Mouse (Mus musculus): ENCODE data around the gene Gm26602. TPM values are rescaled to one million over a fixed set of nuclear protein-coding genes. Genes with fewer than 3 reads are reported as not detected.
A peak's percentile ranks its signal among the peaks of the same experiment; 100 is the strongest.

Gene Gm26602
- polyA plus RNA-seq, 1 experiment from 2014 or later: 2.6 TPM

DNA sequence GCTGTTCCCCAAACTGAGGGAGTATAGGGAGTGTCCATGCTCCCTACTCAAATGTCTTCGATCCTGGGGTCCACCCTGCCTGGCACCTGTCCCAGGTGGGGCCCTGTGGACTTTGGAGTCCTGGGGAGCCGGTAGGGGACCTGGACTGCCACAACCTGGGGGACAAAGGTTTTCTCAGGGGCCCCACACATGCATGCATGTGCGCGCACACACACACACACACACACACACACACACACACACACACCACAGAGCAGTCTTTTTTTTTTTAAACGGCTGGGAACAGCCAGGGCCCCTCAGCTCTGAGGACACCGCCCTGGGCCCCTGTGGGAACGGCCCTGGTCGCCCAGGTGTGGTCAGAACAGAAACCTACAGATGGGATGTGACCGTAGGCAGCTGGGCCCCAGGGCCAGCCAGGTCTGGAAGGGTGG, 32.8 kb downstream of the Gm26602 start:
- peaks cover 3% of the 10 kb centered on the region; the same call in 1 of the 2 replicates for H3K4me1 ChIP-seq (ENCODE audit: control insufficient read depth, insufficient read depth, low read length)
- H3K27ac ChIP-seq (ENCODE audit: low read length): no peak overlapping the region
- H3K36me3 ChIP-seq (ENCODE audit: control insufficient read depth, insufficient read depth, low read length): peaks cover 3% of the 10 kb centered on the region; the same call in 1 of the 2 replicates
- ATAC-seq: no peak
- no peak overlapping the region for H3K4me3 ChIP-seq (ENCODE audit: low read depth, low read length)
- WGBS: 84% methylated on average over 9 of the region's 9 CpGs
- H3K27me3 ChIP-seq (ENCODE audit: control insufficient read depth, insufficient read depth, low read depth, low read length): no peaks in the 10 kb centered on the region
- H3K9me3 ChIP-seq (replicated peaks; ENCODE audit: control insufficient read depth, low read length, poor library complexity, severe bottlenecking): no peaks in the 10 kb centered on the region
- H3K9ac ChIP-seq (ENCODE audit: low read depth, low read length): no peak overlapping the region
- no peak overlapping the region for H3K4me2 ChIP-seq (ENCODE audit: low read length)

GRCm38 (mm10) chr10:79945507-79946234, 35.0 kb downstream of the Gm26602 start:
- peak; percentile 62 for ATAC-seq
- Histone ChIP-seq H3K27me3 (ENCODE audit: control insufficient read depth, insufficient read depth, low read depth, low read length) (no peaks in the 10 kb centered on the region), H3K4me3 (ENCODE audit: low read depth, low read length) (no peak overlapping the region), H3K9ac (ENCODE audit: low read depth, low read length) (0 out of 2 replicates have a peak overlapping the region, but pooled peaks have one; percentile 10), H3K27ac (ENCODE audit: low read length) (no peak overlapping the region), H3K36me3 (ENCODE audit: control insufficient read depth, insufficient read depth, low read length) (peaks cover 13% of the 10 kb centered on the region; the same call in 1 of the 2 replicates), H3K9me3 (replicated peaks; ENCODE audit: control insufficient read depth, low read length, poor library complexity, severe bottlenecking) (no peaks in the 10 kb centered on the region), H3K4me1 (ENCODE audit: control insufficient read depth, insufficient read depth, low read length) (peaks cover 3% of the 10 kb centered on the region; the same call in 1 of the 2 replicates), H3K4me2 (ENCODE audit: low read length) (no peak overlapping the region)
- WGBS: 21% methylated on average over 16 of the region's 16 CpGs

- no peak overlapping the region for H3K4me2 ChIP-seq (ENCODE audit: low read length)
- 25% methylated on average over 7 of the region's 7 CpGs for WGBS
- peaks cover 14% of the 10 kb centered on the region for H3K36me3 ChIP-seq (ENCODE audit: control insufficient read depth, insufficient read depth, low read length)
- no peaks in the 10 kb centered on the region for H3K27me3 ChIP-seq (ENCODE audit: control insufficient read depth, insufficient read depth, low read depth, low read length)
- no peak overlapping the region for H3K9ac ChIP-seq (ENCODE audit: low read depth, low read length)
- peaks cover 3% of the 10 kb centered on the region; the same call in 1 of the 2 replicates for H3K4me1 ChIP-seq (ENCODE audit: control insufficient read depth, insufficient read depth, low read length)
- H3K9me3 ChIP-seq (replicated peaks; ENCODE audit: control insufficient read depth, low read length, poor library complexity, severe bottlenecking): no peaks in the 10 kb centered on the region
- H3K4me3 ChIP-seq (ENCODE audit: low read depth, low read length): no peak overlapping the region
- H3K27ac ChIP-seq (ENCODE audit: low read length): no peak overlapping the region
- ATAC-seq: no peak
Observed at GRCm38 (mm10) chr10:79946752-79947322, 36.2 kb downstream of the Gm26602 start.

GRCm38 (mm10) chr10:79947502-79947901, 36.8 kb downstream of the Gm26602 start:
- H3K4me1 ChIP-seq (ENCODE audit: control insufficient read depth, insufficient read depth, low read length): peaks cover 3% of the 10 kb centered on the region; the same call in 1 of the 2 replicates
- peaks cover 14% of the 10 kb centered on the region for H3K36me3 ChIP-seq (ENCODE audit: control insufficient read depth, insufficient read depth, low read length)
- H3K4me3 ChIP-seq (ENCODE audit: low read depth, low read length): no peak overlapping the region
- 77% methylated on average over 6 of the region's 6 CpGs for WGBS
- ATAC-seq: no peak
- no peaks in the 10 kb centered on the region for H3K9me3 ChIP-seq (replicated peaks; ENCODE audit: control insufficient read depth, low read length, poor library complexity, severe bottlenecking)
- H3K27ac ChIP-seq (ENCODE audit: low read length): no peak overlapping the region
- no peak overlapping the region for H3K9ac ChIP-seq (ENCODE audit: low read depth, low read length)
- no peaks in the 10 kb centered on the region for H3K27me3 ChIP-seq (ENCODE audit: control insufficient read depth, insufficient read depth, low read depth, low read length)
- H3K4me2 ChIP-seq (ENCODE audit: low read length): no peak overlapping the region

- Histone ChIP-seq H3K4me1 (ENCODE audit: control insufficient read depth, insufficient read depth, low read length) (peaks cover 3% of the 10 kb centered on the region; the same call in 1 of the 2 replicates), H3K4me3 (ENCODE audit: low read depth, low read length) (no peak overlapping the region), H3K4me2 (ENCODE audit: low read length) (no peak overlapping the region), H3K9ac (ENCODE audit: low read depth, low read length) (no peak overlapping the region), H3K27me3 (ENCODE audit: control insufficient read depth, insufficient read depth, low read depth, low read length) (no peaks in the 10 kb centered on the region), H3K36me3 (ENCODE audit: control insufficient read depth, insufficient read depth, low read length) (peaks cover 14% of the 10 kb centered on the region), H3K27ac (ENCODE audit: low read length) (no peak overlapping the region), H3K9me3 (replicated peaks; ENCODE audit: control insufficient read depth, low read length, poor library complexity, severe bottlenecking) (no peaks in the 10 kb centered on the region)
- 91% methylated on average over 4 of the region's 4 CpGs for WGBS
- ATAC-seq: no peak
Observed at GRCm38 (mm10) chr10:79949873-79950272, 39.2 kb downstream of the Gm26602 start.

DNA sequence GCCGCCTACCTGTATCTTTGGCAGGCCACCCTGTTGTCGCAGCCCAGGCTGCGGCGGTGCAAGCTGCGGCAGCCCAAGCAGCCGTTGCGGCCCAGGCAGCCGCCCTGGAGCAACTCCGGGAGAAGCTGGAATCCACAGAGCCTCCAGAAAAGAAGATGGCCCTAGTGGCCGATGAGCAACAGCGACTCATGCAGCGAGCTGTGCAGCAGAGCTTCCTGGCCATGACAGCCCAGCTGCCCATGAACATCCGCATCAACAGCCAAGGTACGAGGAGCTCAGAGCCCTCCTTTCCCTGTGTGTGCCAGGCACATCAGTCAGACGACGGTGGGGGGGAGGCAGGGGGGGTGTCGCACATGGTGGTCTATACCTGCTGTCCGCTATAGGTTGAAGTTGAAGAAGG, 40.0 kb downstream of the Gm26602 start:
- Histone ChIP-seq H3K9me3 (replicated peaks; ENCODE audit: control insufficient read depth, low read length, poor library complexity, severe bottlenecking) (no peaks in the 10 kb centered on the region), H3K36me3 (ENCODE audit: control insufficient read depth, insufficient read depth, low read length) (peaks cover 14% of the 10 kb centered on the region), H3K9ac (ENCODE audit: low read depth, low read length) (no peak overlapping the region), H3K4me2 (ENCODE audit: low read length) (no peak overlapping the region), H3K4me1 (ENCODE audit: control insufficient read depth, insufficient read depth, low read length) (no peaks in the 10 kb centered on the region), H3K27ac (ENCODE audit: low read length) (no peak overlapping the region), H3K4me3 (ENCODE audit: low read depth, low read length) (no peak overlapping the region), H3K27me3 (ENCODE audit: control insufficient read depth, insufficient read depth, low read depth, low read length) (no peaks in the 10 kb centered on the region)
- WGBS: 81% methylated on average over 17 of the region's 18 CpGs
- ATAC-seq: no peak

- 87% methylated on average over 6 of the region's 6 CpGs for WGBS
- Histone ChIP-seq H3K4me1 (ENCODE audit: control insufficient read depth, insufficient read depth, low read length) (no peaks in the 10 kb centered on the region), H3K4me2 (ENCODE audit: low read length) (no peak overlapping the region), H3K4me3 (ENCODE audit: low read depth, low read length) (no peak overlapping the region), H3K36me3 (ENCODE audit: control insufficient read depth, insufficient read depth, low read length) (peaks cover 14% of the 10 kb centered on the region), H3K27ac (ENCODE audit: low read length) (no peak overlapping the region), H3K9ac (ENCODE audit: low read depth, low read length) (no peak overlapping the region), H3K9me3 (replicated peaks; ENCODE audit: control insufficient read depth, low read length, poor library complexity, severe bottlenecking) (no peaks in the 10 kb centered on the region), H3K27me3 (ENCODE audit: control insufficient read depth, insufficient read depth, low read depth, low read length) (no peaks in the 10 kb centered on the region)
- ATAC-seq: no peak
Observed at GRCm38 (mm10) chr10:79953946-79954345, 43.3 kb downstream of the Gm26602 start.

- no peak overlapping the region for H3K27ac ChIP-seq (ENCODE audit: low read length)
- WGBS: 85% methylated on average over 9 of the region's 9 CpGs
- no peak overlapping the region for H3K9ac ChIP-seq (ENCODE audit: low read depth, low read length)
Observed at GRCm38 (mm10) chr10:79955691-79956090, 45.0 kb downstream of the Gm26602 start.

GRCm38 (mm10) chr10:79956643-79957154, 46.0 kb downstream of the Gm26602 start:
- H3K9me3 ChIP-seq (replicated peaks; ENCODE audit: control insufficient read depth, low read length, poor library complexity, severe bottlenecking): no peaks in the 10 kb centered on the region
- H3K36me3 ChIP-seq (ENCODE audit: control insufficient read depth, insufficient read depth, low read length): peaks cover under 1% of the 10 kb centered on the region
- no peak overlapping the region for H3K9ac ChIP-seq (ENCODE audit: low read depth, low read length)
- H3K4me2 ChIP-seq (ENCODE audit: low read length): no peak overlapping the region
- no peaks in the 10 kb centered on the region for H3K27me3 ChIP-seq (ENCODE audit: control insufficient read depth, insufficient read depth, low read depth, low read length)
- no peak overlapping the region for H3K4me3 ChIP-seq (ENCODE audit: low read depth, low read length)
- 19% methylated on average over 4 of the region's 4 CpGs for WGBS
- no peak for ATAC-seq
- peaks cover 7% of the 10 kb centered on the region for H3K4me1 ChIP-seq (ENCODE audit: control insufficient read depth, insufficient read depth, low read length)
- no peak overlapping the region for H3K27ac ChIP-seq (ENCODE audit: low read length)

More at GRCm38 (mm10) chr10:79955691-79956090, 45.0 kb downstream of the Gm26602 start:
- no peak for ATAC-seq
- Histone ChIP-seq H3K36me3 (ENCODE audit: control insufficient read depth, insufficient read depth, low read length) (peaks cover 5% of the 10 kb centered on the region), H3K4me1 (ENCODE audit: control insufficient read depth, insufficient read depth, low read length) (peaks cover 2% of the 10 kb centered on the region), H3K4me2 (ENCODE audit: low read length) (no peak overlapping the region), H3K27me3 (ENCODE audit: control insufficient read depth, insufficient read depth, low read depth, low read length) (no peaks in the 10 kb centered on the region), H3K4me3 (ENCODE audit: low read depth, low read length) (no peak overlapping the region), H3K9me3 (replicated peaks; ENCODE audit: control insufficient read depth, low read length, poor library complexity, severe bottlenecking) (no peaks in the 10 kb centered on the region)

All from midbrain, embryonic 16.5 days (tissue).